Mouse (Mus musculus): ENCODE results near the gene Stat4. TPM values are rescaled to one million over a fixed set of nuclear protein-coding genes. Genes with fewer than 3 reads are reported as not detected.

Stat4 gene
- polyA plus RNA-seq, 1 experiment from 2014 or later = 1.9 TPM

GRCm38 (mm10) chr1:52146214-52146970, 159.4 kb downstream of the Stat4 start:
- Histone ChIP-seq H3K36me3 (0 out of 2 replicates have a peak, but pooled peaks cover 6% of the 10 kb centered on the region), H3K27ac (no peak overlapping the region), H3K9me3 (replicated peaks) (no peaks in the 10 kb centered on the region), H3K4me2 (no peak overlapping the region), H3K4me3 (no peak overlapping the region), H3K27me3 (no peaks in the 10 kb centered on the region), H3K4me1 (replicated peaks) (peaks cover 36% of the 10 kb centered on the region), H3K9ac (no peak overlapping the region)
- ATAC-seq (replicated peaks; ENCODE audit: insufficient number of reproducible peaks, insufficient read depth, low FRiP score, low read depth) = no peak
- 51% methylated on average over 12 of the region's 12 CpGs for WGBS

GRCm38 (mm10) chr1:52147431-52147830, 160.5 kb downstream of the Stat4 start:
- H3K27ac ChIP-seq = 0 out of 2 replicates have a peak overlapping the region, but pooled peaks have one; percentile 34
- no peak overlapping the region for H3K4me2 ChIP-seq
- H3K9me3 ChIP-seq (replicated peaks) = no peaks in the 10 kb centered on the region
- no peaks in the 10 kb centered on the region for H3K27me3 ChIP-seq
- H3K4me3 ChIP-seq = no peak overlapping the region
- no peak overlapping the region for H3K9ac ChIP-seq
- 82% methylated on average over 2 of the region's 2 CpGs for WGBS
- no peak for ATAC-seq (replicated peaks; ENCODE audit: insufficient number of reproducible peaks, insufficient read depth, low FRiP score, low read depth)
- peaks cover 33% of the 10 kb centered on the region for H3K4me1 ChIP-seq (replicated peaks)
- H3K36me3 ChIP-seq = 0 out of 2 replicates have a peak, but pooled peaks cover 6% of the 10 kb centered on the region

- Histone ChIP-seq H3K9me3 (replicated peaks) (no peaks in the 10 kb centered on the region), H3K27ac (peak overlapping the region; percentile 34; the same call in 1 of the 2 replicates), H3K9ac (no peak overlapping the region), H3K4me1 (replicated peaks) (peaks cover 36% of the 10 kb centered on the region), H3K4me2 (no peak overlapping the region), H3K36me3 (0 out of 2 replicates have a peak, but pooled peaks cover 6% of the 10 kb centered on the region), H3K27me3 (no peaks in the 10 kb centered on the region), H3K4me3 (no peak overlapping the region)
- no peak for ATAC-seq (replicated peaks; ENCODE audit: insufficient number of reproducible peaks, insufficient read depth, low FRiP score, low read depth)
- 40% methylated on average over 7 of the region's 7 CpGs for WGBS
Observed at GRCm38 (mm10) chr1:52148178-52148577, 161.2 kb downstream of the Stat4 start.

GRCm38 (mm10) chr1:52148696-52149095, 161.7 kb downstream of the Stat4 start:
- Histone ChIP-seq H3K36me3 (0 out of 2 replicates have a peak, but pooled peaks cover 6% of the 10 kb centered on the region), H3K4me1 (replicated peaks) (peaks cover 36% of the 10 kb centered on the region), H3K9ac (no peak overlapping the region), H3K27ac (peak overlapping the region; percentile 80; the same call in 1 of the 2 replicates), H3K4me3 (no peak overlapping the region), H3K27me3 (no peaks in the 10 kb centered on the region), H3K4me2 (no peak overlapping the region), H3K9me3 (replicated peaks) (no peaks in the 10 kb centered on the region)
- ATAC-seq (replicated peaks; ENCODE audit: insufficient number of reproducible peaks, insufficient read depth, low FRiP score, low read depth) = no peak
- 60% methylated on average over 7 of the region's 7 CpGs for WGBS

GRCm38 (mm10) chr1:52149934-52150346, 163.0 kb downstream of the Stat4 start:
- H3K27me3 ChIP-seq = no peaks in the 10 kb centered on the region
- H3K4me2 ChIP-seq = peak overlapping the region; percentile 21; the same call in 1 of the 2 replicates
- no peaks in the 10 kb centered on the region for H3K9me3 ChIP-seq (replicated peaks)
- H3K4me3 ChIP-seq = no peak overlapping the region
- peak; percentile 27; the same call in 1 of the 2 replicates for ATAC-seq (replicated peaks; ENCODE audit: insufficient number of reproducible peaks, insufficient read depth, low FRiP score, low read depth)
- WGBS = 42% methylated on average over 9 of the region's 9 CpGs
- no peak overlapping the region for H3K9ac ChIP-seq
- peak overlapping the region; percentile 80 for H3K27ac ChIP-seq
- H3K36me3 ChIP-seq = no peaks in the 10 kb centered on the region
- peaks cover 36% of the 10 kb centered on the region for H3K4me1 ChIP-seq (replicated peaks)

- Histone ChIP-seq H3K36me3 (peaks cover 4% of the 10 kb centered on the region; the same call in 1 of the 2 replicates), H3K27ac (peak overlapping the region; percentile 80), H3K4me1 (replicated peaks) (peaks cover 36% of the 10 kb centered on the region), H3K4me3 (no peak overlapping the region), H3K9ac (no peak overlapping the region), H3K4me2 (no peak overlapping the region), H3K27me3 (no peaks in the 10 kb centered on the region), H3K9me3 (replicated peaks) (no peaks in the 10 kb centered on the region)
- WGBS = 28% methylated on average over 11 of the region's 11 CpGs
- peak; percentile 76 for ATAC-seq (replicated peaks; ENCODE audit: insufficient number of reproducible peaks, insufficient read depth, low FRiP score, low read depth)
Observed at GRCm38 (mm10) chr1:52150676-52151075, 163.7 kb downstream of the Stat4 start.

GRCm38 (mm10) chr1:52151166-52151565, 164.2 kb downstream of the Stat4 start:
- H3K9me3 ChIP-seq (replicated peaks) = no peaks in the 10 kb centered on the region
- 94% methylated on average over 5 of the region's 5 CpGs for WGBS
- H3K27me3 ChIP-seq = no peaks in the 10 kb centered on the region
- no peak overlapping the region for H3K4me2 ChIP-seq
- H3K4me1 ChIP-seq (replicated peaks) = peaks cover 36% of the 10 kb centered on the region
- ATAC-seq (replicated peaks; ENCODE audit: insufficient number of reproducible peaks, insufficient read depth, low FRiP score, low read depth) = no peak
- peaks cover 9% of the 10 kb centered on the region for H3K36me3 ChIP-seq
- peak overlapping the region; percentile 80 for H3K27ac ChIP-seq
- H3K4me3 ChIP-seq = no peak overlapping the region
- H3K9ac ChIP-seq = no peak overlapping the region

GRCm38 (mm10) chr1:52152369-52152768, 165.4 kb downstream of the Stat4 start:
- H3K27ac ChIP-seq = peak overlapping the region; percentile 60
- peaks cover 20% of the 10 kb centered on the region for H3K36me3 ChIP-seq
- no peak overlapping the region for H3K9ac ChIP-seq
- H3K4me1 ChIP-seq (replicated peaks) = peaks cover 36% of the 10 kb centered on the region
- WGBS = 56% methylated on average over 13 of the region's 13 CpGs
- no peaks in the 10 kb centered on the region for H3K27me3 ChIP-seq
- H3K4me3 ChIP-seq = no peak overlapping the region
- ATAC-seq (replicated peaks; ENCODE audit: insufficient number of reproducible peaks, insufficient read depth, low FRiP score, low read depth) = peak; percentile 51; the same call in 1 of the 2 replicates
- no peak overlapping the region for H3K4me2 ChIP-seq
- H3K9me3 ChIP-seq (replicated peaks) = no peaks in the 10 kb centered on the region

GRCm38 (mm10) chr1:52152936-52153335, 166.0 kb downstream of the Stat4 start:
- ATAC-seq (replicated peaks; ENCODE audit: insufficient number of reproducible peaks, insufficient read depth, low FRiP score, low read depth) = no peak
- Histone ChIP-seq H3K27ac (peak overlapping the region; percentile 60), H3K36me3 (peaks cover 25% of the 10 kb centered on the region), H3K9ac (no peak overlapping the region), H3K9me3 (replicated peaks) (no peaks in the 10 kb centered on the region), H3K4me3 (no peak overlapping the region), H3K4me1 (replicated peaks) (peaks cover 33% of the 10 kb centered on the region), H3K27me3 (no peaks in the 10 kb centered on the region), H3K4me2 (no peak overlapping the region)
- WGBS = 35% methylated on average over 3 of the region's 3 CpGs

GRCm38 (mm10) chr1:52154890-52155289, 167.9 kb downstream of the Stat4 start:
- Histone ChIP-seq H3K27ac (no peak overlapping the region), H3K36me3 (peaks cover 34% of the 10 kb centered on the region), H3K9ac (no peak overlapping the region), H3K4me2 (no peak overlapping the region), H3K4me3 (no peak overlapping the region), H3K4me1 (replicated peaks) (peaks cover 19% of the 10 kb centered on the region), H3K27me3 (no peaks in the 10 kb centered on the region), H3K9me3 (replicated peaks) (no peaks in the 10 kb centered on the region)
- WGBS = 88% methylated on average over 8 of the region's 8 CpGs
- no peak for ATAC-seq (replicated peaks; ENCODE audit: insufficient number of reproducible peaks, insufficient read depth, low FRiP score, low read depth)

- no peaks in the 10 kb centered on the region for H3K9me3 ChIP-seq (replicated peaks)
- H3K9ac ChIP-seq = no peak overlapping the region
- H3K4me2 ChIP-seq = no peak overlapping the region
- no peak overlapping the region for H3K4me3 ChIP-seq
- peaks cover 5% of the 10 kb centered on the region; the same call in 1 of the 2 replicates for H3K4me1 ChIP-seq (replicated peaks)
- 85% methylated on average over 10 of the region's 10 CpGs for WGBS
- no peak for ATAC-seq (replicated peaks; ENCODE audit: insufficient number of reproducible peaks, insufficient read depth, low FRiP score, low read depth)
- peaks cover 38% of the 10 kb centered on the region for H3K36me3 ChIP-seq
- no peak overlapping the region for H3K27ac ChIP-seq
- no peaks in the 10 kb centered on the region for H3K27me3 ChIP-seq
Observed at GRCm38 (mm10) chr1:52156351-52156750, 169.4 kb downstream of the Stat4 start.
